Mouse (Mus musculus): ENCODE results near the gene Slc13a2. TPM values are rescaled to one million over a fixed set of nuclear protein-coding genes. Genes with fewer than 3 reads are reported as not detected.

Gene Slc13a2
- polyA plus RNA-seq (2016; fragmentation: Nextera tagmentation; extraction: Ambion mirVana): not detected in 2 replicates

- Histone ChIP-seq H3K4me3 (no peak within 1 kb of the TSS), H3K9me3 (replicated peaks) (no peaks in the 10 kb centered on the region), H3K27me3 (ENCODE audit: low read depth, poor library complexity, severe bottlenecking) (peaks cover 20% of the 10 kb centered on the region; the same call in 1 of the 2 replicates), H3K36me3 (no peaks in the 10 kb centered on the region), H3K27ac (no peak within 1 kb of the TSS), H3K4me1 (peaks cover 10% of the 10 kb centered on the region)
- DNase-seq (ENCODE audit: low spot score): no peak
- WGBS: 19% methylated on average over 13 of the region's 13 CpGs
These were observed at the start of gene Slc13a2 for GRCm38 (mm10) chr11:78422055-78422819. Slc13a2 (minus strand) TSS chr11:78422217.

DNA sequence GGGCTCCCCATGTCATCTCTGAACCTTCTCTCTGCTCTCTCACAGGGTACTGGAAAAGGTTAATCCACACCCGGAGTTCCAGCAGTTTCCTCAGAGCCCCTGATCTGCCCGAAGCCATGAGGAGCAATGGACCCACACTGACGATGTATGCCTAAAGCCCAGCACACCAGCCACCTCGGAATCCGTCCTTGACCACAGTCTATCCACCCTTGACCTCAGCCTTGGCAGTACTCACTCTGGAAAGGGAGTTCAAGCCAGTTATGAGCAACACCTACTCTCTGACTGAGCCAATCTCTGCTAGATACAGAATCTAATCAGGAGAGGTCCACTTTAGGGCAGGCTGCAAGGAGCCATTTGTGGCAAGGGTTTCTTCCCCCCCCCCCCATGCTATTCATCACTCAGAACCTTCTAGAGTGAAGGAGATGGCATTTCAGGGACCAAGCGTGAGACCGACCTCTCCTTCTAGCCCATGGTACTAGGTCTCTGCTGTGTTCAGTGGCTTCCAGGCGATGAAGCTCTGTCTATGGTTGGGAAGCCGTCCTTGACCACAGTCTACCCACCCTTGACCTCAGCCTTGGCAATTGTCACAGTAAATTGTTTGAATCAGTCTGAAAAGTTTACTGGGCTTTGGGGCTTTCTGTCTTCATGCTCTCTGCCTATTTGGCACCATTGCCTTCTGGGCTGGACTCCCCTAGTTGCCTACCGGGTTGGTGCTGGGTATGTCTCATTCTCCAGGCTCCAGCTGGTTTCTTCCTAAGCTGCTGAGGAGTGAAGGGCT is 49.5 kb upstream of the Slc13a2 start:
- Histone ChIP-seq H3K27ac (no peak overlapping the region), H3K4me3 (no peak overlapping the region), H3K9me3 (replicated peaks) (no peaks in the 10 kb centered on the region), H3K36me3 (peaks cover 6% of the 10 kb centered on the region; the same call in 1 of the 2 replicates), H3K27me3 (ENCODE audit: low read depth, poor library complexity, severe bottlenecking) (no peaks in the 10 kb centered on the region), H3K4me1 (peaks cover 6% of the 10 kb centered on the region)
- no peak for DNase-seq (ENCODE audit: low spot score)
- WGBS: 90% methylated on average over 10 of the region's 10 CpGs

DNA sequence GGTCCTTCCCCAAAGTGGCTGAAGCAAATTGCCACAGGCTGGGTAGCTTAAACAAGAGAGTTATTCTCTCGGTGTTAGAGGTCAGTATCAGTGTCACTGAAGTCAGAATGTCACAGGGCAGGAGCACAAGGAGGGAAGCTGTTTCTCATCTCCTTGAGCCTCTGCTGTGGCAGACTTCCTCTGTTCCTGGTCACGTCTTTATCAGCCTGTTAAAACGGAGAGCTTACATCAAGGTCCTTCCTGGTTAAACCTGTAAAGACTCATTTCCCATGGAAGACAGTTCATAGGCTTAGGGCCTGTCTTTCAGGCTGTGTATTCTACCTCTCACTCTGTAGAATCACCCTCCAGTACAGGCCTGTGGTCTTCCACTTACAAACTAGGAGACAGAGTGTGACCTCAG is 45.9 kb upstream of the Slc13a2 start:
- no peak for DNase-seq (ENCODE audit: low spot score)
- H3K9me3 ChIP-seq (replicated peaks): no peaks in the 10 kb centered on the region
- H3K36me3 ChIP-seq: peaks cover 6% of the 10 kb centered on the region; the same call in 1 of the 2 replicates
- WGBS: 48% methylated on average over 3 of the region's 3 CpGs
- H3K4me1 ChIP-seq: peaks cover 34% of the 10 kb centered on the region
- no peak overlapping the region for H3K27ac ChIP-seq
- no peaks in the 10 kb centered on the region for H3K27me3 ChIP-seq (ENCODE audit: low read depth, poor library complexity, severe bottlenecking)
- no peak overlapping the region for H3K4me3 ChIP-seq

DNA sequence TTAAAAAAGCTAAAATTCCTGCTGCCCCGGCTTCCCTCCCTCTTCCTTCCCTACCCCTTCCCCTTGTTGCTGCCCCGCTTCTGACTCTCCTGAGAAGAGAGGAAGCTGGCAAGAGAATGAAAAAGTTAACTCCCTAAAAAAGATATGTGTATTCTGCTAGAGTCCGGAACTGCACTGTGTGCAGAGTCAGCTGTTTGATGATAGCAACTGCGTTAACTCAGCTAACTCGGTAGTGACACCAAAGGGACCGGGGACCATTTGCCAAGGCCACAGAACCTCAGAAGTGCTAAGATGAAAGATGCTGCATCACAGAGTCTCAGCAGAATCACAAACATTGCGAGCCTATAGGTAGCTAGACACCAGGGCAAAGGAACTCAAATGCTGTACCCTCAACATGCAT is 45.5 kb upstream of the Slc13a2 start:
- peaks cover 36% of the 10 kb centered on the region for H3K4me1 ChIP-seq
- no peaks in the 10 kb centered on the region for H3K27me3 ChIP-seq (ENCODE audit: low read depth, poor library complexity, severe bottlenecking)
- WGBS: 81% methylated on average over 7 of the region's 7 CpGs
- no peak overlapping the region for H3K4me3 ChIP-seq
- no peak overlapping the region for H3K27ac ChIP-seq
- no peaks in the 10 kb centered on the region for H3K9me3 ChIP-seq (replicated peaks)
- no peak for DNase-seq (ENCODE audit: low spot score)
- H3K36me3 ChIP-seq: peaks cover 6% of the 10 kb centered on the region; the same call in 1 of the 2 replicates

DNA sequence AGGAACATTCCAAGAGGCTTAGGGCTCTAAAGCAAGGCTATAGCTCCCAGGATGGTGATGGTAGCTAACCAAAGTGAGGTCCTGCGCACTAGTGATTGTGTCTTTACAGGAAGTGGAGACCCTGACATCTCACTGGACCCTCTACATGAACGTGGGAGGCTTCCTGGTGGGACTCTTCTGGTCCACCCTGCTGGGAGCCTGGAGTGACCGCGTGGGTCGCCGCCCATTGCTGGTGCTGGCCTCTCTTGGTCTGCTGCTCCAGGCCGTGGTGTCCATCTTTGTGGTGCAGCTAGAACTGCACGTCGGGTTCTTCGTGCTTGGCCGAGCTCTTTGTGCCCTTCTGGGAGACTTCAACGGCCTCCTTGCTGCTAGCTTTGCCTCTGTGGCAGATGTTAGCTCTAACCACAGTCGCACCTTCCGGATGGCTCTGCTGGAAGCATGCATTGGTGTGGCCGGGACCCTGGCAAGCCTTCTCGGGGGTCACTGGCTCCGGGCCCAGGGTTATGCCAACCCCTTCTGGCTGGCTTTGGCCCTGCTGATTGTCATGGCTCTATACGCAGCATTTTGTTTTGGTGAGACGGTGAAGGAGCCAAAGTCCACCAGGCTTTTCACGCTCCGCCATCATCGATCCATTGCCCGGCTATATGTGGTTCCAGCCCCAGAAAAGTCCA is 44.4 kb upstream of the Slc13a2 start:
- Histone ChIP-seq H3K9me3 (replicated peaks) (no peaks in the 10 kb centered on the region), H3K4me3 (peak overlapping the region; percentile 71)
- 75% methylated on average over 23 of the region's 23 CpGs for WGBS

DNA sequence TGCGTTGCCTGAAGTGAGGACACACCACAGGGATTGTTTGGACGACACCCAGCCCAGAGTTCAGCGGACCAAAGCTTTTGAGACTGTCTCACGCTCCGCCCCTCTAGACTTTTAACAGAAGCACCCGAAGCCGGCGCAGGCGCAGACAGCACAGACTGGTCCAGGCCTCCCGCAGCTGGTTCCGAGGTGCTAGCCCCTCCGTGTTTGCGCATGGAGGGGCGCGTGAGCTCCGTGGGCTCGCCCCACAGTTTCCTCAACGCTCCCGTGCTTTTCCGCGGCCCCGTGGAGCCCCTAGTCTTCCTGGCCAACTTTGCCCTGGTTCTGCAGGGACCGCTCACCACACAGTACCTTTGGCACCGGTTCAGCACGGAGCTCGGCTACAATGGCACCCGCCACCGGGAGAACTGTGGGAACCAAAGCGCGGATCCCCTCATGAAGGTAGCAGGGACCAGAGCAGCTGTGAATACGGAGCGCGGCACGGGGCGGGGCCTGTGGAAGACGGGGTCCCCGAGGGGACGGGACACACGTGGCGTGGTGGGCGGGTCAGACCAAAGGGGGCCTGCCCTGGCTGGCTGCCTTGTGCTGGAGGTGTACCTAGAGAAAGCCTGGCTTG is 43.7 kb upstream of the Slc13a2 start, which contains the start of gene Slc46a1:
Slc46a1 (plus strand) TSS at position 130 of the 613 bp plus-strand sequence.
- DNase-seq (ENCODE audit: low spot score): peak; percentile 90
- no peaks in the 10 kb centered on the region for H3K9me3 ChIP-seq (replicated peaks)
- under 1% methylated on average over 41 of the region's 41 CpGs for WGBS
- H3K27me3 ChIP-seq (ENCODE audit: low read depth, poor library complexity, severe bottlenecking): no peaks in the 10 kb centered on the region
- H3K4me1 ChIP-seq: peaks cover 36% of the 10 kb centered on the region
- no peaks in the 10 kb centered on the region for H3K36me3 ChIP-seq
- H3K4me3 ChIP-seq: peak within 1 kb of the TSS; percentile 71
- H3K27ac ChIP-seq: peak within 1 kb of the TSS; percentile 93

More for the DNA sequence above, 44.4 kb upstream of the Slc13a2 start:
- Histone ChIP-seq H3K36me3 (peaks cover 3% of the 10 kb centered on the region; the same call in 1 of the 2 replicates), H3K4me1 (peaks cover 36% of the 10 kb centered on the region), H3K27me3 (ENCODE audit: low read depth, poor library complexity, severe bottlenecking) (no peaks in the 10 kb centered on the region), H3K27ac (peak overlapping the region; percentile 93)
- DNase-seq (ENCODE audit: low spot score): peak; percentile 44

GRCm38 (mm10) chr11:78465116-78465515 is 43.1 kb upstream of the Slc13a2 start:
- H3K27me3 ChIP-seq (ENCODE audit: low read depth, poor library complexity, severe bottlenecking): no peaks in the 10 kb centered on the region
- H3K9me3 ChIP-seq (replicated peaks): no peaks in the 10 kb centered on the region
- no peak for DNase-seq (ENCODE audit: low spot score)
- H3K27ac ChIP-seq: peak overlapping the region; percentile 93
- 54% methylated on average over 9 of the region's 9 CpGs for WGBS
- H3K36me3 ChIP-seq: no peaks in the 10 kb centered on the region
- H3K4me3 ChIP-seq: peak overlapping the region; percentile 71
- peaks cover 36% of the 10 kb centered on the region for H3K4me1 ChIP-seq

DNA sequence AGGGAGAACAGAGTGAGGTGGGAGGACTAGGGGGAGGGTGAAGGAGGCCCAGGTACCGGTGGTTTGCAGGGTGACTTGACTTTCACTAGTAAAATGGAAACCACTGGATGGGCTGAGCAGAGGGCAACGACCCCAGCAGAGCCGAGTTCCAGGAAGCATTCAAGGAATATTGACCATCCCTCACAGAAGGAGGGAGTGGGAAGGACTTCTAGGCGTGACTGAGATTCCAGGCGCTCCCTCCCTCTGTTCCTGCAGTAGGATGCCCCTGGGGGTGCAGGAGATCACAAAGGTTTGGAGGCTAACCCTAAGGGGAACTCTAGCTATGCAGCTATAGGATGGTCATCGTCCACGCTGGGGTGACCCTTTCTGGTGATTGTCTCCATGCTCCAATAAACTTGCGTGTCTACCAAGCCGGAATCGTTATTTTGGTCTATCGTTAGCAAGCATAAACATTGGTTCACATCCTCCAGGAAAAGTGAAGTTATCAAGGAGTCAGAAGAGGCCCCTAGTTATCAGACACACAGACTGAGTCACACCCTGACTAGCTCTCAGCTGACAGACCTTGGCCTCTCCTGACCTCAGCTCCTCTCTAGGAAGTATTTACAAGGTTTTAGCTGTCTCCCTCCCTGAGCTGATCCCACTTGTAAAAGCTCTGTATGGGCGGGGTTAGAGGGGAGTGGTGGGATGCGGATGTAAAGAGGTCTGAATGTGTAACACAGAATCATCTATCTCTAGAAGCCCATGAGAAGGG is 41.4 kb upstream of the Slc13a2 start:
- Histone ChIP-seq H3K27me3 (ENCODE audit: low read depth, poor library complexity, severe bottlenecking) (no peaks in the 10 kb centered on the region), H3K4me3 (no peak overlapping the region), H3K9me3 (replicated peaks) (no peaks in the 10 kb centered on the region), H3K4me1 (peaks cover 36% of the 10 kb centered on the region), H3K36me3 (no peaks in the 10 kb centered on the region), H3K27ac (no peak overlapping the region)
- DNase-seq (ENCODE audit: low spot score): no peak
- 62% methylated on average over 13 of the region's 13 CpGs for WGBS

DNA sequence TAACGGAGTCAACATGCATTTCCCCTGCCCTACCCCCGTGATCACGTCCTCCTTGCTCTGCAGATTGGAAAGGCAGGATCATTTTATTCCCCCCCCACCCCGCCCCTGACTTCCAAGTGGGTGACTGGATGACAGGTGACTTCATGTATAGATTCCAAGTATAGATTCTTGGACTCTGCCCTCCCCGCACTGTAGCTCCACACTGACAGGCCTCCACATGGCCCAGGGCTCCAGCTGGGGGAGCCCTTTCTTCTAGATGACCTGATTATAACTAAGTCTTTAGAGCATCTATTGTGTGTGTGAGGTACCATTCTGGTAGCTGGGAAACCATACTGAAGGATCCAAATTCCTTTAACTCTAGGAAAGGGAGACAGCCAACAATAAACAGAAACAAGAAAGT is 40.7 kb upstream of the Slc13a2 start:
- Histone ChIP-seq H3K4me1 (peaks cover 36% of the 10 kb centered on the region), H3K9me3 (replicated peaks) (no peaks in the 10 kb centered on the region), H3K27ac (no peak overlapping the region), H3K36me3 (no peaks in the 10 kb centered on the region), H3K27me3 (ENCODE audit: low read depth, poor library complexity, severe bottlenecking) (no peaks in the 10 kb centered on the region), H3K4me3 (no peak overlapping the region)
- WGBS: 75% methylated on average over 5 of the region's 5 CpGs
- no peak for DNase-seq (ENCODE audit: low spot score)

DNA sequence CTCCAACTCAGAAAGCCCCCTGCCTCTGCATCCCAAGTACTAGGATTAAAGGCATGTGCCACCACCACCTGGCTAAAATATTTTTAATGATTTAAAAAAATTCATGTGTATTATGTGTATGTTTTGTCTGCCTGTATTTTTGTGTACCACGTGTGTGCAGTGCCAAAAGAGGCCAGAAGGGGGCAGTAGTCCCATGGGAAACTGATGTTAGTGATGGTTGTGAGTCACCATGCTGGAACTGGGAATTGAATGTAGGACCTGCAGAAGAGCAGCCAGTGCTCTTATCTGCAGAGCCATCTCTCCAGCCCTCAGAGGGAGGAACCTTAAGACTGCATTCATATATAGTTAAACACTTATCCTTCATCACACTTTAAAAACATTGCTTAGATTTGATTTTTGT is 39.9 kb upstream of the Slc13a2 start:
- no peaks in the 10 kb centered on the region for H3K27me3 ChIP-seq (ENCODE audit: low read depth, poor library complexity, severe bottlenecking)
- no peak overlapping the region for H3K4me3 ChIP-seq
- H3K9me3 ChIP-seq (replicated peaks): no peaks in the 10 kb centered on the region
- peaks cover 34% of the 10 kb centered on the region for H3K4me1 ChIP-seq
- no peak overlapping the region for H3K27ac ChIP-seq
- H3K36me3 ChIP-seq: no peaks in the 10 kb centered on the region
- DNase-seq (ENCODE audit: low spot score): no peak
- WGBS: 66% methylated on average over 1 of the region's 1 CpGs

GRCm38 (mm10) chr11:78458740-78459139 is 36.7 kb upstream of the Slc13a2 start:
- H3K9me3 ChIP-seq (replicated peaks): no peaks in the 10 kb centered on the region
- H3K4me1 ChIP-seq: peaks cover 13% of the 10 kb centered on the region
- WGBS: 86% methylated on average over 17 of the region's 17 CpGs
- no peak overlapping the region for H3K27ac ChIP-seq
- no peaks in the 10 kb centered on the region for H3K36me3 ChIP-seq
- H3K27me3 ChIP-seq (ENCODE audit: low read depth, poor library complexity, severe bottlenecking): no peaks in the 10 kb centered on the region
- no peak for DNase-seq (ENCODE audit: low spot score)
- H3K4me3 ChIP-seq: no peak overlapping the region

GRCm38 (mm10) chr11:78455308-78455707 is 33.3 kb upstream of the Slc13a2 start:
- DNase-seq (ENCODE audit: low spot score): peak; percentile 44
- no peaks in the 10 kb centered on the region for H3K9me3 ChIP-seq (replicated peaks)
- H3K27me3 ChIP-seq (ENCODE audit: low read depth, poor library complexity, severe bottlenecking): no peaks in the 10 kb centered on the region
- no peak overlapping the region for H3K4me3 ChIP-seq
- peaks cover 3% of the 10 kb centered on the region; the same call in 1 of the 2 replicates for H3K4me1 ChIP-seq
- H3K36me3 ChIP-seq: no peaks in the 10 kb centered on the region
- H3K27ac ChIP-seq: no peak overlapping the region
- whole genome bisulfite sequencing: 51% methylated on average over 5 of the region's 5 CpGs

All from limb, embryonic 10.5 days (tissue).